Mouse (Mus musculus) cortical plate, adult 2 months (tissue): Measurements from ENCODE around the gene Mical2.

Experiments used
- CTCF ChIP-seq: fragments of 200-500 bp; IDR thresholded peaks from 2 replicates; pipeline ENCODE4 v1.5.1; 2011; ENCODE audit warnings: mild to moderate bottlenecking, control low read depth, low read length; ENCODE audit not compliant: insufficient read depth; ENCODE audit errors: extremely low read depth
- POLR2A ChIP-seq: fragments of 200-500 bp; IDR thresholded peaks from 2 replicates; pipeline ENCODE4 v1.6.1; 2011; ENCODE audit warnings: mild to moderate bottlenecking, low read length, control low read depth; ENCODE audit not compliant: insufficient read depth; ENCODE audit errors: extremely low read depth

DNA sequence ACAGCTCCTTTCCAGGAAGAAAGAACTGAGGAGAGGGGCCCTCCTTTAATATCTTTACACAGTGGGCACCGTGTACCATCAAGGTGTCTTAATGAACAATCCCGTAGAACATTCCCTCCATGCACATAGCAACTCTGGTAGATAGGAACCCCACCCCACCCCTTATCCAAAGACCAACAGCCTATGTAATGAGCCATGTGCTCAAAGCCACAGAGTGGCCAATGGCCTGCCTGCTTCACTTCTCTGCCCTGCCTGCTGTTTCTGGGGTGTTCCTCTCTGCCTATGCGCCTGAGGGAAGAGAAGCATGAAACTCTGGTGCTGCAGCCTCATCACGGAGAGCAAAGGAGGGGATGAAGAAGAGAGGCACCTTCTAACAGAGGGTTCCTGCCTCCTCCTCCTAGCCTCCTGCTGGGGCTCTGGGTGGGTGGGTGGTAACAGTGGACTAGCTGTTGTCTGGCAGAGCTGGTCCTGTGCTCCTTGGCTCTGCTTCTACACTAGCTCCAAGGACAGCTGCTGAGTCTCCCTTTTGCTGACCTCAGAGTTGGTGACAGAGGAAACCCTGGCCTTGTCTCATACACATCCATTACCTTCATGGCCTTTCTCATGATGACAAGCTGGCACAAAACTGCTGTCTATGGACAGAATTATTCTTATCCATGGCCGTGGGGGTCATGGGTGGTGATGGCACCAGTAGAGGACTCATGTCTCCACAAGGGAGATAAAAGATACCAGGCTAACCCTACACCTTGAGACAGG, 62.9 kb downstream of the Mical2 start:
- TF ChIP-seq CTCF (no peak), POLR2A (no peak)
